ENCODE assay signal across 7 mouse cellular contexts in the genomic region with DNA sequence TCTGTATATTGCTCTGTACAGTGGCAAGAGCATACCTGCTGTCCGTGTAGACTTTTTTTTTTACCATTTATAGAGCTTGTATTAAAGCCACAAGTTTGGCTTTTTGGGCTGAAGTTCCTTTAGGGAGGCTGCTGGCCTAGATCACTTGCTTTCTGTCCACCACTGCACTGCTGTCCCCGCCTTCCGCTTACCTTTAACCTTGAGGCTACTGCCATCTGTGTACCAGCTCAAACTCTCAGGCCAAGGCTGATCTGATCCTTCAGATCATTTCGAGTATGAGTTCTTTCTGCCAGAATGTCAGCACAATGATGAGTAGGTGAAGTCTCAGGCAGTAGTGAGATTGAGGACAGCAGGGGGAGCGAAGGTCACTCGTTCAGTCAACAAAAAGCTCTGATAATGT.
A peak's percentile ranks its signal among the peaks of the same experiment; 100 is the strongest.
DNase-seq lines count a peak whose midpoint lies in the region.

No protein-coding gene starts in this region.

- DNase-seq in adrenal gland, adult (ENCODE audit: inconsistent age in 2 of 2, low spot score in 1 of 2) = peak; percentile 48 to 58
- DNase-seq in adrenal gland, adult 8-10 months = peak; percentile 9
- DNase-seq in adrenal gland, postnatal 14 days = peak; percentile 65
- peak; percentile 56 to 62 for DNase-seq in adrenal gland, postnatal 36 days
- peak; percentile 67 for DNase-seq in heart, adult 11 months
- peak; percentile 0 to 6 for DNase-seq in kidney, postnatal 36 days
- peak; percentile 0 for DNase-seq in right cerebral cortex, postnatal 14 days

Comparison
In these comparisons a context has a peak if more than half of its experiments do, and no peak if none do; other contexts are left out.
1. Peak in every context shown above with its lines: DNase-seq.
2. DNase-seq: peak in every context shown above with its lines; median percentile 67 in heart, adult 11 months; 65 in adrenal gland, postnatal 14 days; 59 in adrenal gland, postnatal 36 days; 53 in adrenal gland, adult; 9 in adrenal gland, adult 8-10 months; 3 in kidney, postnatal 36 days; 0 in right cerebral cortex, postnatal 14 days.